Mouse (Mus musculus) CD8-positive naive resting alpha-beta T cell, adult 57 days (primary cell): ENCODE results near the gene Ndufaf7. TPM values are rescaled to one million over a fixed set of nuclear protein-coding genes. Genes with fewer than 3 reads are reported as not detected.

Source experiments
- total RNA-seq: library from RNA; stranded (reverse); gene quantifications from one replicate; pipeline ENCODE4 v1.2.4, GENCODE M21; 2023

The Ndufaf7 gene
- 22.4 TPM for total RNA-seq

DNA sequence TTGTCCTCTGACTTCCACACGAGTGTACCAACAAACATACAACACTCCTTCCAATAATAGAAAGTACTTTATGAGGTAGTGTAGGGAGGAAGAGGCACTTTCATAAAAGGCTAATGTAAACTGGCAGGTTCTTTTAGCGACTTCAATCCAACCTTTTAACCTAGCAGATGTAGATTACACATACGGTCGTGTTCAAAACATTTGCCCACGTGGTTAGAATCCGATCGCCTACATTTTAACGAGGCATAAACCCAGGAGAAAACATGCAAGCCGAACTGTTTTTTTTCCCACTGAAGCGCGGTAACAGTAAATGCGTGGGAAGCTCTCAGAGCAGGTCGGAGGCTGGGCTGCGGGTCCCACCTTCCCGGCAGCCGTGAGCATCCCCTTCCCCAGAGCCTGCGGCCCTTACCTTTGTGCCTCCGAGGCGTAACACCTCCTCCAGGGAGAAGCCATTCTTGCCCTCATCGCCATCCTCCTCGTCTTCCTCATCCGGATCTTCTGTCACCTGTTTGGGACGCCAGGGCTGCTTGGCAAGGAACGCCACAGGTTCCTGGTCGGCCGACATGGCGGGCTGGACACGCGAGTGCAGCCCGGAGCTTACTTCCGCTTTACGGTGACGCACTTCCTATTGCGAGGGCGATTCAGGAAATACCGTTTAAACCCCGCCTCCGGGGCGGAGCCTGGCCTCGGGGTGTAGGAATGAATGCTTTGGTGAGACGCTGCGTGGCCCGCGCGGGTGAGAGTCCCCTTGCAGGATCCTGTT lies at the start of gene Ndufaf7, which contains the start of gene Cebpz:
Gene Ndufaf7, plus strand, starts transcription at position 671 of the 763 bp plus-strand sequence.
Gene Cebpz, minus strand, starts transcription at position 601 of the 763 bp plus-strand sequence.

DNA sequence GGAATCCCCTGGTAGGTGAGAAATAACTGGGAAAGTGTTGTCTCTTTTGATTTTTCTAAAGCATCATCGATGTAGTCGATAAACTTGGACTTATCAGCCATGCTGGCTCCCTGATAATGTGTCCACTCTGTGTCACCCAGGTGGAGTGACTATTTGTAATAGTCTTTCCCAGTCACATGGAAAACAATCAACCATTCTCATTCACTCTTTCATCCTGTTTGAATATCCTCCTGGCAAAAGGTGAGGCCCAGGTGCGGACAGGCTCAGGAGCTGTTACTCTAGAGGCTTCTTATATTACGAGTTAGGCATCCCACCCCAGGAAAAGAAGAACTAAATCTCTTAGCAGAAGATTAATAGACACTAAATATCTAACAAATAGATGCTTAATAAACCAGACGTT lies 30.0 kb upstream of the Ndufaf7 start, which contains the start of gene Sult6b1:
Gene Sult6b1, minus strand, starts transcription at position 101 of the 400 bp plus-strand sequence.

DNA sequence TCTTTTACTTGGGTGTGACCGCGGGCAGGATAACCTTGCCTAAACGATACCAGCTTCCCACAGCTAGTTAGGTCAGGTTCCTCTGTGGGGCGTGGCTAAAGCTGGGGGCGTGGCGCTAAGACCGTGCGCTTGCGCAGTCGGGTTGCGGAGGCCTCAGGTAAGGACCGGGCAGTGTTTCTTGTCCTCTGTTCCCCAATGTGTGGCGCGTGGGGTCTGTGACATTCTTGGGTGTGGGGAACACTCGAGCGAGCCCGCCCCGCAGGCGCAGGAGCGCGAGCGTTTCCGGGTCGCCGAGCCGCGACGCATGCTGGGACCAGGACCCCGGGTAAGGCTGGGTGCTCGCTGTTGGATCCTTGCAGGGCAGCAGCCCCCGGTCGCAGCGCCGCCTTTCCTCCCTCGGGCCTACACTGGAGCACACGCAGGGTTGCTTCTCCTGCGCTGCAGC lies 20.5 kb upstream of the Ndufaf7 start, which contains the start of gene Cebpzos:
Gene Cebpzos, plus strand, starts transcription at position 132 of the 445 bp plus-strand sequence.

Other genes starting within 250 kb of the Ndufaf7 start
- gene Strn, start 199.9 kb upstream of the Ndufaf7 start, total RNA-seq = 29.0 TPM
- 32.7 TPM for gene Heatr5b, start 101.8 kb upstream of the Ndufaf7 start, total RNA-seq
- 25.9 TPM for gene Gpatch11, start 101.6 kb upstream of the Ndufaf7 start, total RNA-seq
- gene Eif2ak2, start 54.6 kb upstream of the Ndufaf7 start, total RNA-seq = 19.8 TPM
- not detected for gene Sult6b1, start 30.1 kb upstream of the Ndufaf7 start, total RNA-seq
- gene Cebpzos, start 20.6 kb upstream of the Ndufaf7 start, total RNA-seq = 8.8 TPM
- gene Cebpz, start 70 bp upstream of the Ndufaf7 start, total RNA-seq = 94.3 TPM
- 51.2 TPM for gene Prkd3, start 83.7 kb downstream of the Ndufaf7 start, total RNA-seq
- 3.9 TPM for gene Qpct, start 114.8 kb downstream of the Ndufaf7 start, total RNA-seq